Mouse (Mus musculus) heart, embryonic 16.5 days (tissue): ENCODE results near the gene Mib2. TPM values are rescaled to one million over a fixed set of nuclear protein-coding genes. Genes with fewer than 3 reads are reported as not detected.
A peak's percentile ranks its signal among the peaks of the same experiment; 100 is the strongest.

Experiments used
- ATAC-seq: fragments of 200-750 bp; cut with Nextera tagmentation; replicated peaks from 2 replicates; pipeline ENCODE4 v1.8.0; 2017; ENCODE audit warnings: moderate number of reproducible peaks; ENCODE audit not compliant: insufficient read depth, low FRiP score; ENCODE audit errors: extremely low read depth
- H3K27ac ChIP-seq: fragments of 300-500 bp; sonication (generic); 2 replicates; pipeline ENCODE4 v1.5.1; 2014; ENCODE audit warnings: mild to moderate bottlenecking, low read length, control low read depth, moderate library complexity
- H3K27me3 ChIP-seq: fragments of 300-500 bp; sonication (generic); 2 replicates; pipeline ENCODE4 v1.6.1; 2014; ENCODE audit warnings: low read length, mixed read lengths; ENCODE audit not compliant: control insufficient read depth, insufficient read depth
- H3K36me3 ChIP-seq: fragments of 300-500 bp; sonication (generic); 2 replicates; pipeline ENCODE4 v1.6.1; 2014; ENCODE audit not compliant: control insufficient read depth, insufficient read depth
- H3K4me1 ChIP-seq: fragments of 300-500 bp; sonication (generic); 2 replicates; pipeline ENCODE4 v1.6.1; 2014; ENCODE audit warnings: low read length, mixed read lengths; ENCODE audit not compliant: control insufficient read depth, insufficient read depth
- H3K4me2 ChIP-seq: fragments of 300-500 bp; sonication (generic); 2 replicates; pipeline ENCODE4 v1.6.1; 2014; ENCODE audit warnings: low read depth, mild to moderate bottlenecking, control low read depth, low read length
- H3K4me3 ChIP-seq: fragments of 300-500 bp; sonication (generic); 2 replicates; pipeline ENCODE4 v1.5.1; 2014; ENCODE audit warnings: mild to moderate bottlenecking, control low read depth, low read length
- H3K9ac ChIP-seq: fragments of 300-500 bp; sonication (generic); 2 replicates; pipeline ENCODE4 v1.6.1; 2014; ENCODE audit warnings: low read length, control low read depth
- H3K9me3 ChIP-seq: fragments of 300-500 bp; sonication (generic); replicated peaks from 2 replicates; pipeline ENCODE4 v1.6.1; 2016; ENCODE audit warnings: low read length; ENCODE audit not compliant: control insufficient read depth
- WGBS: fragments of 180-500 bp; shearing (Covaris S2); extraction: QIAGEN DNeasy Blood & Tissue Kit; methylation state at CpG from one replicate; pipeline ENCODE4 v1.1.7; 2014; 5-methylcytosine and 5-hydroxymethylcytosine counted together
- polyA plus RNA-seq: library from polyadenylated mRNA; unstranded; fragments of >200 nt; fragmentation: Nextera tagmentation; extraction: Ambion mirVana; gene quantifications from 2 replicates; pipeline ENCODE4 v1.2.1, GENCODE M21; 2015

Mib2 gene
- polyA plus RNA-seq, 1 experiment from 2014 or later = 18.2 TPM

DNA sequence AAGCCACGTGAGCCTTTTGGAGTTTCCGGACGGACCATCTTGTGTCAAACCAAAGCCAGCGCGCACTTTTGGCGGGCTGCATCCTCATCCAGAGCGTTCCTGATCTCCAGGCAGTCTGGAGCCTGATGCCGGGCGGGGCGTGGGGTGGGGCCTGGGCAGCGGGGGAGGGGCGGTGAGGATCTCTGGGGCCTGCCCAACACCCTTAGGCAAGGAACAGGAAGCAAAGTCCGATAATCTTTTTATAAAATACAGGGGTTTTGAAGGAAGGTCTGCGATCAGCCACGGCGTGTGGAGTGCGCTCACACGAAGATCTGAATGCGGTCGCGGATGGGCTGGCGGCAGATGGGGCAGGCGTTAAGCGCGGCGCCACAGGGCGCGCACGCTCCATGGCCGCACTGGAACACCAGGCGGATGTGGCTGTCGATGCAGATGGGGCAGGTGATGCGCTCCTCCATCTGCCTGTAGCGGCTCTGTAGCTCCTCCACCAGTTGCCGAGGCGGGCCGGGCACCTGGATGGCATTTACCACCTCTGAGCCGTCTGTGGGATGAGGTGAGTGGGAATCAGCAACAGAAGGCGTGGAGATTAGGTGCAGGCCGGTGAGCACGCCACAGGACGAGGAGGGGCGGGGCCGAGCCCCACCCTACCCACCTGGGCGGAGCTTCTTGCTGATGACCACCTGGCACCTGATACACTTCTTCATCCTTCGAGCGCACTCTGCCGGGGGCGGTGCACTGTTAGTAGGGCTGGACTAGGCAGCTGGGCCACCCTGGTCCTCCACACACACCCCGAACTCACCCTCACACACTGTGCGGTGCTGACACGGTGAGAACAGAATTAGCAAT lies 14.3 kb downstream of the Mib2 start:
- Histone ChIP-seq H3K9me3 (no peaks in the 10 kb centered on the region), H3K36me3 (peaks cover 13% of the 10 kb centered on the region), H3K27ac (peak overlapping the region; percentile 79; the same call in 1 of the 2 replicates), H3K4me3 (peak overlapping the region; percentile 61), H3K27me3 (peaks cover 23% of the 10 kb centered on the region), H3K9ac (peak overlapping the region; percentile 81), H3K4me2 (peak overlapping the region; percentile 88), H3K4me1 (peaks cover 36% of the 10 kb centered on the region)
- ATAC-seq = no peak; the same call in 1 of the 2 replicates
- 3% methylated on average over 52 of the region's 52 CpGs for WGBS

DNA sequence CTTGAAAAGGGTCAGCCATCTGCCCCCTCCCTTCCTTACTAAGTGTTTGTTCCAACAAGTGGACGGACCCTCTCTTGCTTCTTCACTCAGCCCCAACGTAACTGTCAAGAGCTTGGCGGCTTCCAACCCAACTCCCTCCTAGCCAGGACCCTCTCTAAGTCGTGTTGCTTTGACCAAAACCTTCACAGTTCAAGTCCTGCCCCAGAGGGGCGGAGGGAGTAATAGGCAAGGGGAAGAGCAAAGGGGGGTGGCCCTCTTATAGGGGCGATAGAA lies 14.9 kb downstream of the Mib2 start:
- Histone ChIP-seq H3K4me2 (peak overlapping the region; percentile 88), H3K27ac (peak overlapping the region; percentile 79), H3K27me3 (peaks cover 23% of the 10 kb centered on the region), H3K9ac (peak overlapping the region; percentile 81), H3K4me3 (peak overlapping the region; percentile 61), H3K36me3 (peaks cover 18% of the 10 kb centered on the region), H3K9me3 (no peaks in the 10 kb centered on the region), H3K4me1 (peaks cover 36% of the 10 kb centered on the region)
- no peak for ATAC-seq
- 2% methylated on average over 6 of the region's 6 CpGs for WGBS

DNA sequence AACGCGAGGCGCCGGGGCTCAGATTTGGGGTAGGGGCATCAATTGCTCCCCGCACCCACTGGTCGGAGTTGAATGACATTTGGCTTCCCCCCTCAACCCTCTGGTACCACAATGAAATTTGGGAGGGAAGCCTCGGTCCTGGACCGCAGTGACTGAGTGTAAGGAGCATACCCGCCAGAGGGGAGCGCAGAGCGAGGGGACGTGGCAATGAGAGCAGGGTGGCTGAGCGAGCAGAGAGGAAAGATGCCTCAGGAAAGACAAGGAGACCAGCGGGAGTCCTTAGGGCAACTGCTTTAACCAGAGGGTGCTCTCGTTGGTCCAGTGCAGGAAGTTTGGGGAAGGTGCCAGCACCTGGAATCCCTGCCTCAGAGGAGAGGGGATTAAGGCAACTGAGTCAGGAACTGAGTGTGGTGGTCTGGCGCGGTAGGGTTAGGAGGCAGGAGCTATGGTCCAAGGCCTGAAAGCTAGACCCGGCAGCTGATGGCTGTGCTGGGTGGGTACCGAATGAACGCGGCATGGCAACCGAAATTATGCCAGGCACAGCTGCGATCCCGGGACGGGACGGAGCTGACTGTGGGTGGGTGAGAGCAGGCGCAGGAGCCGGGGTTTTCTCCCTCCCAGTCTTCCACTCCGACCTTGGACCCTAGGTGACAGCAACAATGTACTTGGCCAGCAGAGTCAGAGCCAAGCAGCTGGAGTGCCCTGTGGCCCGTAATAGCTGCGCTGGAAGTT lies 15.4 kb downstream of the Mib2 start:
- Histone ChIP-seq H3K36me3 (peaks cover 22% of the 10 kb centered on the region), H3K9ac (peak overlapping the region; percentile 81), H3K9me3 (no peaks in the 10 kb centered on the region), H3K4me1 (peaks cover 36% of the 10 kb centered on the region), H3K27me3 (peaks cover 23% of the 10 kb centered on the region), H3K27ac (peak overlapping the region; percentile 79), H3K4me3 (peak overlapping the region; percentile 61), H3K4me2 (peak overlapping the region; percentile 88)
- peak; percentile 33 for ATAC-seq
- 1% methylated on average over 31 of the region's 31 CpGs for WGBS

DNA sequence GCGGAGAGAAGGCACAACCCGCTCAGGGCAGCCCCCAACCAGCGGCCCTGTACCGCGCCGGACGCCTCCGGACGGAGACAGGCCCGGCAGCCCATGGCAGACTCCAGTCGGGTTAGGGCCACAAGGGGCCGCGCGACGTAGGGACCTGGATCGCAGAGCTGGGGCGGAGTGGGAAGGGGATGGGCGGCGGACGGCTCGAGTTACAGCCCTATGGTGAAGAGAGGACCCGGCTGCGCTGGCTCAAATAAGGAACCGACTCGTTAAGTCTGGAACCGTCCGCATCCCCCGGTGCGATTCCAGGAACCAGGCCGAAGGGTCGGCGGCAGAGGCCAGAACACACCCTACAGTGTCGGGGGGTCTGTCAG lies 15.9 kb downstream of the Mib2 start, which contains the start of gene Mmp23:
TSS of gene Mmp23 (minus strand) at position 299 of the 365 bp plus-strand sequence.
- peak; percentile 60 for ATAC-seq

DNA sequence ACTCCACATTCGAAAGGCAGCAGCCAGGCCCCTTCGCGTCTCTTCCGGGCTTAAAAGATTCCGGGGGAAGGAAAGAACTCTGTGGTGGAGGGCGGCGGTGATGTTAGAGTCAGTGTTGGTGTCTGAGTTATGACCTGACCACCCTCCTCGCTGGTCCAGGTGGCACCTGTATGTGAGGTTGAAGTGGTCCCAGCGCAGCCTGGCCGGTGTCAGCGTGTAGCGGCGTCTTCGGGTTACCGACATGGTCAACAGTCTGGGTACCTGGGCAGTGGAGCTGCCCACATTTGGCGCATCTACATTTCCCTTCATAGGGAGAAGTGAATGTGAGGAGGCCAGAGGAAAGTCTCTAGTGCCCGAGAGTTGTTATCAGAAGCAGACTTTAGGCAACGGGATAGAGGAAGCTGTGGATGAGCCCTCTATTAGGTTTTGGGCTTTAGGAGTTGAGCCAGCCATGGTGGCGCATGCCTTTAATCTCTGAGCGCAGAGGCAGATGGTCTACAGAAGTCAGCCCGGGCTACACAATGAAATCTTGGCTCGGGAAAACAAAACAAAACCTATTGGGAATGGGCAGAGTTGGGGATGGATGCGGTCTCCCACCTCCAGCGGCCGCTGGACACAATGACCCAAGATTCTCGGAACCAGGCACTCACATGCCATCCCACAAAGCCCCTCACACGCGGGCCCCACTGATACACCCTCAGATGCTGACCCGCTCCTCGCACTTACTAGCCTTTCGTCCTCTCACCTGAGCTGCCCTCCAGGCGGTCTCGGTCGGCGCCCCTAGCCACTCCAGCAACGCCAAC lies 16.5 kb downstream of the Mib2 start:
- H3K27ac ChIP-seq = peak overlapping the region; percentile 79
- H3K9me3 ChIP-seq = no peaks in the 10 kb centered on the region
- peak overlapping the region; percentile 88 for H3K4me2 ChIP-seq
- H3K36me3 ChIP-seq = peaks cover 31% of the 10 kb centered on the region
- peaks cover 36% of the 10 kb centered on the region for H3K4me1 ChIP-seq
- peak overlapping the region; percentile 61 for H3K4me3 ChIP-seq
- peaks cover 23% of the 10 kb centered on the region for H3K27me3 ChIP-seq
- 24% methylated on average over 36 of the region's 36 CpGs for WGBS
- no peak for ATAC-seq
- peak overlapping the region; percentile 81 for H3K9ac ChIP-seq

More for the DNA sequence above, 15.9 kb downstream of the Mib2 start, which contains the start of gene Mmp23:
- peak within 1 kb of the TSS; percentile 88 for H3K4me2 ChIP-seq
- peak within 1 kb of the TSS; percentile 81 for H3K9ac ChIP-seq
- WGBS = under 1% methylated on average over 33 of the region's 33 CpGs
- H3K9me3 ChIP-seq = no peaks in the 10 kb centered on the region
- peak within 1 kb of the TSS; percentile 79 for H3K27ac ChIP-seq
- H3K4me3 ChIP-seq = peak within 1 kb of the TSS; percentile 61
- peaks cover 26% of the 10 kb centered on the region for H3K36me3 ChIP-seq
- H3K27me3 ChIP-seq = peaks cover 23% of the 10 kb centered on the region
- H3K4me1 ChIP-seq = peaks cover 36% of the 10 kb centered on the region

DNA sequence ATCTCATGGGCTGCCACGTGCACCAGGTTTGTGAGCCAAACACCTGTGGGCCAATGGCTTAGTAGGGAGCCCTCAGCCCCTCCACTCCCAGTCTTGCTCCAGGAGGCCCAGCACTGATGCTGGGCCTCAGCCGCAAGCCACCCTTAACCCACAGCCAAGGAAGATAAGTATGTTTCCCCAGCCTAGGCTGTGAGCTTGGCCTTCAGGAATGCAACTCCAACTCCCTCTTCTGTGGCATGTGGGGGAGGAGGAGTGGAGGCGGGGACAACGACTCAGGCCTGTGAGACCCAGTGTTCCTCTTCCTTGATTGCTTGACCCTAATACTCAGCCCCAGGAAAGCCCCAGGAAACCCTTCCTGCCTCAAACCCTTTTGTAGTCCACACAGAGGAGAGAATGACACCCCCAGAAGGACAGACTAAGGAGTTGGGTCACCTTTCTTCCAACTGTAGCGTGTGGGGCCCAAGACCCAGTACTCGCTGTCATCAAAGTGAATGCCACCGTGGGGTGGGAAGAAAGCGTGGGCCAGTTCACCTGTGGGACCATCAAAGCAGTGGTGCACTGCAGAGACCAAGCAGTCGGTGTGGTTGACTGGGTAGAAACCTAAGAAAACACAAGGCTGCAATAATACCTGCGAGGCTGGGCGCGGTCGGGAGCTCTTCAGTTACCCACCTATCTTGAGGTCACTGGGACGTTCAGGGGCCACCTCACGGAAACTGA lies 17.3 kb downstream of the Mib2 start:
- Histone ChIP-seq H3K27ac (peak overlapping the region; percentile 79), H3K9me3 (no peaks in the 10 kb centered on the region), H3K9ac (peak overlapping the region; percentile 81; the same call in 1 of the 2 replicates), H3K36me3 (peaks cover 33% of the 10 kb centered on the region), H3K4me2 (peak overlapping the region; percentile 88), H3K4me3 (peak overlapping the region; percentile 61), H3K4me1 (peaks cover 36% of the 10 kb centered on the region), H3K27me3 (peaks cover 23% of the 10 kb centered on the region)
- whole genome bisulfite sequencing = 42% methylated on average over 15 of the region's 15 CpGs
- peak; percentile 53 for ATAC-seq

DNA sequence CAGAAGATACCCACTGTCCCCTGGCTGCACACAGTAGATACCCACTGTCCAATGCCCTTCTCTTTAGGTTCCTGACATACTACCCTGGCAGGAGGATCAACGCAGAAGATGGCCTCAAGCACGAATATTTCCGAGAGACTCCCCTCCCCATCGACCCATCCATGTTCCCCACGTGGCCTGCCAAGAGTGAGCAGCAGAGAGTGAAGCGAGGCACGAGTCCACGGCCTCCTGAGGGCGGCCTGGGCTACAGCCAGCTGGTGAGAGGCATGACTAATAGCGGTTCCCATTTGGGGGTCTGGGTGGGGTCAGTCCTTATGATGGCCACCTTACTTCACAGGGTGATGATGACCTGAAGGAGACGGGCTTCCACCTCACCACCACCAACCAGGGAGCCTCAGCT lies 19.6 kb downstream of the Mib2 start:
- Histone ChIP-seq H3K27me3 (peaks cover 16% of the 10 kb centered on the region), H3K4me3 (no peak overlapping the region), H3K9me3 (no peaks in the 10 kb centered on the region), H3K9ac (no peak overlapping the region), H3K4me1 (peaks cover 25% of the 10 kb centered on the region), H3K27ac (no peak overlapping the region), H3K36me3 (peaks cover 33% of the 10 kb centered on the region), H3K4me2 (no peak overlapping the region)
- no peak for ATAC-seq
- WGBS = 90% methylated on average over 11 of the region's 11 CpGs

DNA sequence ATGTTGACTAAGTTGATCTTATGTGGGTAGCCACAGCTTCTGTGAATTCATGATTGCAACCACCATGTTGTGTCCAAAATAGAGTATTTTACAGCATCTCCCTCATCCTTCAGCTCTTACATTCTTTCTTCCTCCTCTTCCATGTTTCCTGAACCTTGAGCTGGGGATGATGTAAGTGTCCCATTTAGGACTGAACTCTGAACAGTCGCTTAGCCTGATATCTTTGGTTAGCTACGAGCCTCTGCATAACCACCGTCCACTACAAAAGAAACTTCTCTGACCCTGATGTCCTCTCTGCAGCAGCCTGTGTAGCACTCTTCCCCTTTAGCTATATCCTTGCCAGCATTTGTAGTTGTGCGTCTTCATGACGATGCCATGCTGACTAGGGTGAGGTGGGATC lies 23.3 kb downstream of the Mib2 start:
- H3K4me1 ChIP-seq = no peaks in the 10 kb centered on the region
- H3K9ac ChIP-seq = no peak overlapping the region
- no peaks in the 10 kb centered on the region for H3K27me3 ChIP-seq
- no peak overlapping the region for H3K27ac ChIP-seq
- H3K9me3 ChIP-seq = no peaks in the 10 kb centered on the region
- H3K4me2 ChIP-seq = no peak overlapping the region
- WGBS = 76% methylated on average over 5 of the region's 5 CpGs
- no peak overlapping the region for H3K4me3 ChIP-seq
- ATAC-seq = no peak
- H3K36me3 ChIP-seq = peaks cover 56% of the 10 kb centered on the region
